Mouse (Mus musculus): ENCODE measurements around the gene Chid1. TPM values are rescaled to one million over a fixed set of nuclear protein-coding genes. Genes with fewer than 3 reads are reported as not detected.
"Not testable (repeated sequence)": the region's sequence is repeated elsewhere in the genome, so short reads cannot be mapped to it uniquely, and the experiment has no call there.

The Chid1 gene
- polyA plus RNA-seq, 1 experiment = 51.3 TPM

DNA sequence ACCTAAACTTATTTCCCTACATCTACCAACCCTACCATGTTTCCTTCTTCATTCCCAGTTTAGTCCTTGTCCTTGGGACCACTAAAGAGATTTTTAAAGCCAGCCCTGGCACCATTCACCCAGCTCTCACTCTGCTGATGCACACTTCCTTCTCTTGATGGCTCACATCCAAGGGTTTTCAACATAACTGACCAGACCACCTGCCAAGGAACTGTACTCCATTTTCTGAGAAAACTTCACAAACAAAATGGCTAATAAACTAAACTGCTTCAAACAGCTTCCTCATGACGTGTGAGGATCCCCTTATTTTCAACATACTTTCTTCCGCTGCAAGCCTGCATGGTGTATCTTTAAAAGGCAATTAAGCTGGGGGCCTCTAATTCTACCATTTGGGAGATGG is 86.0 kb downstream of the Chid1 start:
- Histone ChIP-seq H3ac (ENCODE audit: control insufficient read depth, insufficient read length) (no peak overlapping the region), H3K36me3 (ENCODE audit: control insufficient read depth, insufficient read depth) (peaks cover 17% of the 10 kb centered on the region), H3K4me2 (ENCODE audit: low read depth) (no peak overlapping the region), H3K27me3 (ENCODE audit: control insufficient read depth, insufficient read depth, insufficient read length) (no peaks in the 10 kb centered on the region), H3K4me3 (no peak overlapping the region), H3K79me2 (ENCODE audit: control insufficient read depth, insufficient read depth) (peaks cover 7% of the 10 kb centered on the region)
- TF ChIP-seq SRF (IDR thresholded peaks at IDR 0.05; ENCODE audit: control insufficient read depth, insufficient read length, low read depth) (no peak), MYOD1 (IDR thresholded peaks at IDR 0.05; ENCODE audit: control insufficient read depth in 1 of 3, insufficient read length in 2 of 3, low read depth in 2 of 3) (no peak), POLR2A (IDR thresholded peaks at IDR 0.05; ENCODE audit: insufficient read length, low read depth) (no peak), MAX (IDR thresholded peaks at IDR 0.05; ENCODE audit: low read depth) (no peak), POLR2AphosphoS2 (IDR thresholded peaks at IDR 0.05; ENCODE audit: insufficient read length, low read depth) (no peak), TCF12 (IDR thresholded peaks at IDR 0.05; ENCODE audit: insufficient read depth, poor library complexity, severe bottlenecking) (no peak), USF1 (IDR thresholded peaks at IDR 0.05; ENCODE audit: low read depth) (no peak)

- no peak overlapping the region for H3K4me3 ChIP-seq
- no peak overlapping the region for H3K4me2 ChIP-seq (ENCODE audit: low read depth)
- H3K36me3 ChIP-seq (ENCODE audit: control insufficient read depth, insufficient read depth) = peaks cover 20% of the 10 kb centered on the region
- peaks cover 19% of the 10 kb centered on the region for H3K79me2 ChIP-seq (ENCODE audit: control insufficient read depth, insufficient read depth)
- no peak overlapping the region for H3ac ChIP-seq (ENCODE audit: control insufficient read depth, insufficient read length)
- no peak for TF ChIP-seq REST (IDR thresholded peaks at IDR 0.05; ENCODE audit: insufficient read depth, insufficient read length)
- TF ChIP-seq MAX (IDR thresholded peaks at IDR 0.05; ENCODE audit: low read depth) = no peak
- no peak for TF ChIP-seq MYOG (IDR thresholded peaks at IDR 0.05; ENCODE audit: control insufficient read depth in 1 of 3, insufficient read depth in 1 of 3, insufficient read length in 2 of 3, low read depth in 2 of 3)
- TF ChIP-seq USF1 (IDR thresholded peaks at IDR 0.05; ENCODE audit: low read depth) = no peak
- TF ChIP-seq POLR2AphosphoS2 (IDR thresholded peaks at IDR 0.05; ENCODE audit: insufficient read length, low read depth) = peak; percentile 82
- TF ChIP-seq CEBPB (IDR thresholded peaks at IDR 0.05; ENCODE audit: insufficient read depth, poor library complexity, severe bottlenecking) = no peak
- TF ChIP-seq MYOD1 (IDR thresholded peaks at IDR 0.05; ENCODE audit: control insufficient read depth in 1 of 3, insufficient read length in 2 of 3, low read depth in 2 of 3) = no peak
- TF ChIP-seq SRF (IDR thresholded peaks at IDR 0.05; ENCODE audit: control insufficient read depth, insufficient read length, low read depth) = no peak
- no peak for TF ChIP-seq TCF12 (IDR thresholded peaks at IDR 0.05; ENCODE audit: insufficient read depth, poor library complexity, severe bottlenecking)
- TF ChIP-seq POLR2A (IDR thresholded peaks at IDR 0.05; ENCODE audit: insufficient read length, low read depth) = peak; percentile 24
- no peaks in the 10 kb centered on the region for H3K27me3 ChIP-seq (ENCODE audit: control insufficient read depth, insufficient read depth, insufficient read length)
Measured at GRCm38 (mm10) chr7:141451928-141452327, 87.7 kb downstream of the Chid1 start.

GRCm38 (mm10) chr7:141447110-141447991 is 92.3 kb downstream of the Chid1 start, which contains the start of gene Rplp2:
Gene Rplp2, plus strand, starts transcription at chr7:141447370.
- H3K4me3 ChIP-seq = peak within 1 kb of the TSS; percentile 95
- peak within 1 kb of the TSS; percentile 96 for H3ac ChIP-seq (ENCODE audit: control insufficient read depth, insufficient read length)
- TF ChIP-seq USF1 (IDR thresholded peaks at IDR 0.05; ENCODE audit: low read depth) (peak; percentile 80), POLR2A (IDR thresholded peaks at IDR 0.05; ENCODE audit: insufficient read length, low read depth) (peak; percentile 99), TCF12 (IDR thresholded peaks at IDR 0.05; ENCODE audit: insufficient read depth, poor library complexity, severe bottlenecking) (no peak), SRF (IDR thresholded peaks at IDR 0.05; ENCODE audit: control insufficient read depth, insufficient read length, low read depth) (peak; percentile 7), CEBPB (IDR thresholded peaks at IDR 0.05; ENCODE audit: insufficient read depth, poor library complexity, severe bottlenecking) (0 out of 2 replicates have a peak, but pooled peaks have one; percentile 5), REST (IDR thresholded peaks at IDR 0.05; ENCODE audit: insufficient read depth, insufficient read length) (peak; percentile 40), MYOD1 (IDR thresholded peaks at IDR 0.05; ENCODE audit: control insufficient read depth in 1 of 3, insufficient read length in 2 of 3, low read depth in 2 of 3) (no peak), MAX (IDR thresholded peaks at IDR 0.05; ENCODE audit: low read depth) (peak; percentile 63), POLR2AphosphoS2 (IDR thresholded peaks at IDR 0.05; ENCODE audit: insufficient read length, low read depth) (peak; percentile 96)
- no peaks in the 10 kb centered on the region for H3K27me3 ChIP-seq (ENCODE audit: control insufficient read depth, insufficient read depth, insufficient read length)
- peak within 1 kb of the TSS; percentile 98 for H3K4me2 ChIP-seq (ENCODE audit: low read depth)
- peaks cover 20% of the 10 kb centered on the region for H3K36me3 ChIP-seq (ENCODE audit: control insufficient read depth, insufficient read depth)
- H3K79me2 ChIP-seq (ENCODE audit: control insufficient read depth, insufficient read depth) = peaks cover 19% of the 10 kb centered on the region

DNA sequence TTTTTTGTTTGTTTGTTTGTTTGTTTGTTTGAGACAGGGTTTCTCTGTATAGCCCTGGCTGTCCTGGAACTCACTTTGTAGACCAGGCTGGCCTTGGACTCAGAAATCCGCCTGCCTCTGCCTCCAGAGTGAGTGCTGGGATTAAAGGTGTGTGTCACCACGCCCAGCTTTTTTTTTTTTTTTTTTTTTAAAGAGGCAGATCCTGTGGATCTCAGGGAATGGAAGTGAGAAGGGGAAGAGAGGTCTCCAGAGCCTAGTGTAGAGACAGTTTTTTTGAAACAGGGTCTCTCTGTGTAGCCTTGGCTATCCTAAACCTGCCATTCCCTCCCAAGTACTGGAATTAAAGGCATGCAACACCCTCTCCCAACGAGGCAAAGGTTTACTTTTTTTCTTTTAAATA is 93.3 kb downstream of the Chid1 start:
- H3K36me3 ChIP-seq (ENCODE audit: control insufficient read depth, insufficient read depth) = peaks cover 14% of the 10 kb centered on the region
- not testable (repeated sequence) for H3K27me3 ChIP-seq (ENCODE audit: control insufficient read depth, insufficient read depth, insufficient read length); H3ac ChIP-seq (ENCODE audit: control insufficient read depth, insufficient read length)
- peaks cover 19% of the 10 kb centered on the region for H3K79me2 ChIP-seq (ENCODE audit: control insufficient read depth, insufficient read depth)
- H3K4me2 ChIP-seq (ENCODE audit: low read depth) = peak overlapping the region; percentile 69
- H3K4me3 ChIP-seq = peak overlapping the region; percentile 95

DNA sequence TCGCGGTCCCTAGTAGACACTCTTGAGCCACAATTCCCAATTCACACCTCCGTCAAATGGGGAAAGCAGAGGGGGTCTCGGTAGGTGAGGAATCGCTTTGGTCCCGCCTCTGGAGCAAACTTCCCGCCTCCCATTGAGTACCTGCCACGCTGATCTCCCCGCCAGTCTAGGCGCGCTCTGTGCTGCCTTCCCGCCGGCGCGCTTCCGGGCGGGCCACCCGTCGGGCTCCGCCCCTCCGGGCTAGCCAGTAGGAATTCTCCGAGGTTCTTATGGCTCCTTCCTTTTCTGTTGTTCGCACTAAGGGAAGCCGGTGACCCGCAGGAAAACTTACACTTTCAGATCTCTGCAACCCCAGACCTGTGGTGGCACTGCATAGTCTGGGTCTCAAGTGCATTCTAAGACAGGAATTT is 95.8 kb downstream of the Chid1 start, which contains the start of gene Pidd1:
Gene Pidd1, minus strand, starts transcription at position 198 of the 410 bp plus-strand sequence.
- peaks cover 5% of the 10 kb centered on the region for H3K36me3 ChIP-seq (ENCODE audit: control insufficient read depth, insufficient read depth)
- peak within 1 kb of the TSS; percentile 38 for H3K4me3 ChIP-seq
- H3K27me3 ChIP-seq (ENCODE audit: control insufficient read depth, insufficient read depth, insufficient read length) = no peaks in the 10 kb centered on the region
- TF ChIP-seq MYOD1 (IDR thresholded peaks at IDR 0.05; ENCODE audit: control insufficient read depth in 1 of 3, insufficient read length in 2 of 3, low read depth in 2 of 3) (no peak), E2F4 (IDR thresholded peaks at IDR 0.05; ENCODE audit: insufficient read depth) (peak; percentile 79), POLR2A (IDR thresholded peaks at IDR 0.05; ENCODE audit: insufficient read length, low read depth) (peak; percentile 54), USF1 (IDR thresholded peaks at IDR 0.05; ENCODE audit: low read depth) (no peak), POLR2AphosphoS2 (IDR thresholded peaks at IDR 0.05; ENCODE audit: insufficient read length, low read depth) (peak; percentile 63), MYOG (IDR thresholded peaks at IDR 0.05; ENCODE audit: control insufficient read depth in 1 of 3, insufficient read depth in 1 of 3, insufficient read length in 2 of 3, low read depth in 2 of 3) (no peak), REST (IDR thresholded peaks at IDR 0.05; ENCODE audit: insufficient read depth, insufficient read length) (no peak)
- H3K79me2 ChIP-seq (ENCODE audit: control insufficient read depth, insufficient read depth) = peaks cover 14% of the 10 kb centered on the region
- H3K4me2 ChIP-seq (ENCODE audit: low read depth) = peak within 1 kb of the TSS; percentile 99
- H3ac ChIP-seq (ENCODE audit: control insufficient read depth, insufficient read length) = no peak within 1 kb of the TSS

Other genes with a start within 250 kb of the Chid1 start
- not detected for gene Drd4, start 247.9 kb downstream of the Chid1 start, polyA plus RNA-seq (2012; fragmentation: generic; extraction: Trizol)
- gene Deaf1, start 212.2 kb downstream of the Chid1 start, polyA plus RNA-seq (2012; fragmentation: generic; extraction: Trizol) = 11.8 TPM
- 12.5 TPM for gene Tmem80, start 212.1 kb downstream of the Chid1 start, polyA plus RNA-seq (2012; fragmentation: generic; extraction: Trizol)
- gene Eps8l2, start 201.0 kb downstream of the Chid1 start, polyA plus RNA-seq (2012; fragmentation: generic; extraction: Trizol) = 0.44 TPM
- gene Taldo1, start 147.7 kb downstream of the Chid1 start, polyA plus RNA-seq (2012; fragmentation: generic; extraction: Trizol) = 259 TPM
- gene Gatd1, start 125.7 kb downstream of the Chid1 start, polyA plus RNA-seq (2012; fragmentation: generic; extraction: Trizol) = 16.3 TPM
- 0.25 TPM for gene Cend1, start 110.4 kb downstream of the Chid1 start, polyA plus RNA-seq (2012; fragmentation: generic; extraction: Trizol)
- gene Slc25a22, start 102.0 kb downstream of the Chid1 start, polyA plus RNA-seq (2012; fragmentation: generic; extraction: Trizol) = 8.8 TPM
- 1.9 TPM for gene Pidd1, start 95.8 kb downstream of the Chid1 start, polyA plus RNA-seq (2012; fragmentation: generic; extraction: Trizol)
- gene Rplp2, start 92.5 kb downstream of the Chid1 start, polyA plus RNA-seq (2012; fragmentation: generic; extraction: Trizol) = 5,265 TPM
- gene Pnpla2, start 84.7 kb downstream of the Chid1 start, polyA plus RNA-seq (2012; fragmentation: generic; extraction: Trizol) = 50.5 TPM
- 2.4 TPM for gene Cracr2b, start 78.8 kb downstream of the Chid1 start, polyA plus RNA-seq (2012; fragmentation: generic; extraction: Trizol)
- 267 TPM for gene Cd151, start 72.5 kb downstream of the Chid1 start, polyA plus RNA-seq (2012; fragmentation: generic; extraction: Trizol)
- gene Polr2l, start 64.7 kb downstream of the Chid1 start, polyA plus RNA-seq (2012; fragmentation: generic; extraction: Trizol) = 95.1 TPM
- gene Tspan4, start 64.6 kb downstream of the Chid1 start, polyA plus RNA-seq (2012; fragmentation: generic; extraction: Trizol) = 95.5 TPM
- 89.2 TPM for gene Ap2a2, start 22.3 kb upstream of the Chid1 start, polyA plus RNA-seq (2012; fragmentation: generic; extraction: Trizol)
- gene Muc6, start 115.5 kb upstream of the Chid1 start, polyA plus RNA-seq (2012; fragmentation: generic; extraction: Trizol) = 0.20 TPM
- gene Muc2, start 150.5 kb upstream of the Chid1 start, polyA plus RNA-seq (2012; fragmentation: generic; extraction: Trizol) = not detected
- gene Muc5ac, start 249.1 kb upstream of the Chid1 start, polyA plus RNA-seq (2012; fragmentation: generic; extraction: Trizol) = not detected

Data from myocyte (in vitro differentiated cells).